Mouse (Mus musculus) lung, postnatal 0 days (tissue): ENCODE results near the gene Sigirr.

Experiments used
- CTCF ChIP-seq: IDR thresholded peaks from 2 replicates; pipeline ENCODE4 v1.5.1; 2016; ENCODE audit warnings: antibody characterized with exemption, mild to moderate bottlenecking
- EP300 ChIP-seq: IDR thresholded peaks from 2 replicates; pipeline ENCODE4 v1.6.1; 2016; ENCODE audit warnings: antibody characterized with exemption, mild to moderate bottlenecking, control low read depth

DNA sequence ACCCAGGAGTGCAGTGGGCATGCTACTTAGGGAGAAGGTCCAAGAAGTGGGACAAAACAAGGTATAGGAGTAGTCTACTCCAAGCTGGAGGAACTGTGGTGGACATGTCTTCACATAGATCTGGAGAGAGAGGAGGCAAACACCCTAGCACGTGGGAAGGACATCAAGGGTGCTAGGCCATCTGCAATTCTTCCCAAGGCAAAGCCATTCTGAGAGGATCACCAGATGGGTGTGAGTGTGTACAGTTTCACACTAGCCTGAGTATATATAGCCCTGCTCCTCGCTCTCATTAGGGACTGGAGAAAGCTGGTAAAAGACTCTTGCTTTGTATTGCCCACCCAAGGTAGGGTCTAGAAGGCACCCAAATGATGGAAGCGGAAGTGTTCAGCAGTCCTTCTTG lies 37.0 kb downstream of the Sigirr start:
- no peak for TF ChIP-seq CTCF
- no peak for TF ChIP-seq EP300
